Mouse (Mus musculus) kidney, embryonic 16.5 days (tissue): ENCODE measurements around the gene Nhlrc2. TPM values are rescaled to one million over a fixed set of nuclear protein-coding genes. Genes with fewer than 3 reads are reported as not detected.
A peak's percentile ranks its signal among the peaks of the same experiment; 100 is the strongest.

ENCODE experiments used
- ATAC-seq: fragments of 200-750 bp; cut with Nextera tagmentation; 2 replicates; pipeline ENCODE4 v1.8.0; 2017; ENCODE audit warnings: moderate TSS enrichment; ENCODE audit not compliant: low FRiP score, low TSS enrichment
- H3K27ac ChIP-seq: fragments of 300-500 bp; sonication (generic); 2 replicates; pipeline ENCODE4 v1.5.1; 2014; ENCODE audit warnings: low read length
- H3K27me3 ChIP-seq: fragments of 300-500 bp; sonication (generic); 2 replicates; pipeline ENCODE4 v1.6.1; 2014; ENCODE audit warnings: low read length, control low read depth, mixed read lengths; ENCODE audit not compliant: insufficient read depth
- H3K36me3 ChIP-seq: fragments of 300-500 bp; sonication (generic); 2 replicates; pipeline ENCODE4 v1.6.1; 2014; ENCODE audit warnings: low read length, control low read depth, mixed read lengths; ENCODE audit not compliant: insufficient read depth
- H3K4me1 ChIP-seq: fragments of 300-500 bp; sonication (generic); 2 replicates; pipeline ENCODE4 v1.6.1; 2014; ENCODE audit warnings: low read length, control low read depth, mixed read lengths; ENCODE audit not compliant: insufficient read depth
- H3K4me2 ChIP-seq: fragments of 300-500 bp; sonication (generic); replicated peaks from 2 replicates; pipeline ENCODE4 v1.6.1; 2014; ENCODE audit warnings: low read depth, low read length
- H3K4me3 ChIP-seq: fragments of 300-500 bp; sonication (generic); 2 replicates; pipeline ENCODE4 v1.5.1; 2014; ENCODE audit warnings: mild to moderate bottlenecking, low read length
- H3K9ac ChIP-seq: fragments of 300-500 bp; sonication (generic); replicated peaks from 2 replicates; pipeline ENCODE4 v1.6.1; 2014; ENCODE audit warnings: low read length
- H3K9me3 ChIP-seq: fragments of 300-500 bp; sonication (generic); 2 replicates; pipeline ENCODE4 v1.6.1; 2016; ENCODE audit warnings: low read length, control low read depth
- WGBS: fragments of 180-500 bp; shearing (Covaris S2); extraction: QIAGEN DNeasy Blood & Tissue Kit; methylation state at CpG from one replicate; pipeline ENCODE4 v1.1.7; 2014; 5-methylcytosine and 5-hydroxymethylcytosine counted together
- polyA plus RNA-seq: library from polyadenylated mRNA; unstranded; fragments of >200 nt; fragmentation: Nextera tagmentation; extraction: Ambion mirVana; gene quantifications from 2 replicates; pipeline ENCODE4 v1.2.1, GENCODE M21; 2015

The Nhlrc2 gene
- polyA plus RNA-seq, 1 experiment from 2014 or later: 16.0 TPM

- H3K4me1 ChIP-seq: peaks cover 10% of the 10 kb centered on the region; the same call in 1 of the 2 replicates
- H3K9me3 ChIP-seq: no peaks in the 10 kb centered on the region
- no peaks in the 10 kb centered on the region for H3K36me3 ChIP-seq
- no peak overlapping the region for H3K9ac ChIP-seq
- H3K27ac ChIP-seq: no peak overlapping the region
- 0 out of 2 replicates have a peak, but pooled peaks have one; percentile 15 for ATAC-seq
- no peaks in the 10 kb centered on the region for H3K27me3 ChIP-seq
- no peak overlapping the region for H3K4me3 ChIP-seq
- H3K4me2 ChIP-seq: no peak overlapping the region
- WGBS: 45% methylated on average over 11 of the region's 11 CpGs
Measured at GRCm38 (mm10) chr19:56631451-56631901, 83.4 kb downstream of the Nhlrc2 start.

- no peak for ATAC-seq
Measured at GRCm38 (mm10) chr19:56637035-56637683, 89.1 kb downstream of the Nhlrc2 start.

GRCm38 (mm10) chr19:56637684-56638049 lies 89.6 kb downstream of the Nhlrc2 start:
- H3K4me1 ChIP-seq: no peaks in the 10 kb centered on the region
- no peak overlapping the region for H3K4me3 ChIP-seq
- H3K9me3 ChIP-seq: 0 out of 2 replicates have a peak, but pooled peaks cover 7% of the 10 kb centered on the region
- H3K9ac ChIP-seq: no peak overlapping the region
- no peak overlapping the region for H3K27ac ChIP-seq
- no peak for ATAC-seq
- H3K36me3 ChIP-seq: no peaks in the 10 kb centered on the region
- 91% methylated on average over 9 of the region's 9 CpGs for WGBS
- no peaks in the 10 kb centered on the region for H3K27me3 ChIP-seq
- no peak overlapping the region for H3K4me2 ChIP-seq

More at GRCm38 (mm10) chr19:56637035-56637683, 89.1 kb downstream of the Nhlrc2 start:
- Histone ChIP-seq H3K4me1 (no peaks in the 10 kb centered on the region), H3K9me3 (0 out of 2 replicates have a peak, but pooled peaks cover 5% of the 10 kb centered on the region), H3K4me3 (no peak overlapping the region), H3K27ac (no peak overlapping the region), H3K27me3 (no peaks in the 10 kb centered on the region), H3K9ac (no peak overlapping the region), H3K4me2 (no peak overlapping the region), H3K36me3 (no peaks in the 10 kb centered on the region)
- 66% methylated on average over 12 of the region's 12 CpGs for WGBS

GRCm38 (mm10) chr19:56647451-56648120 lies 99.5 kb downstream of the Nhlrc2 start:
- no peak overlapping the region for H3K27ac ChIP-seq
- H3K4me1 ChIP-seq: peaks cover 13% of the 10 kb centered on the region
- H3K27me3 ChIP-seq: peaks cover 18% of the 10 kb centered on the region
- H3K4me3 ChIP-seq: no peak overlapping the region
- no peak overlapping the region for H3K9ac ChIP-seq
- ATAC-seq: no peak
- H3K9me3 ChIP-seq: peaks cover 9% of the 10 kb centered on the region
- WGBS: 89% methylated on average over 7 of the region's 7 CpGs
- no peak overlapping the region for H3K4me2 ChIP-seq
- no peaks in the 10 kb centered on the region for H3K36me3 ChIP-seq

GRCm38 (mm10) chr19:56651262-56651661 lies 103.2 kb downstream of the Nhlrc2 start:
- no peak overlapping the region for H3K4me3 ChIP-seq
- H3K4me2 ChIP-seq: no peak overlapping the region
- no peak for ATAC-seq
- no peaks in the 10 kb centered on the region for H3K36me3 ChIP-seq
- peaks cover 9% of the 10 kb centered on the region for H3K9me3 ChIP-seq
- H3K9ac ChIP-seq: no peak overlapping the region
- peaks cover 35% of the 10 kb centered on the region for H3K27me3 ChIP-seq
- 75% methylated on average over 4 of the region's 4 CpGs for WGBS
- peaks cover 21% of the 10 kb centered on the region for H3K4me1 ChIP-seq
- no peak overlapping the region for H3K27ac ChIP-seq

- no peak overlapping the region for H3K27ac ChIP-seq
- peak; percentile 89 for ATAC-seq
- peaks cover 43% of the 10 kb centered on the region for H3K27me3 ChIP-seq
- 12% methylated on average over 19 of the region's 19 CpGs for WGBS
- H3K4me1 ChIP-seq: peaks cover 21% of the 10 kb centered on the region
- H3K9me3 ChIP-seq: 0 out of 2 replicates have a peak, but pooled peaks cover 2% of the 10 kb centered on the region
- H3K4me3 ChIP-seq: peak overlapping the region; percentile 7; the same call in 1 of the 2 replicates
- H3K9ac ChIP-seq: no peak overlapping the region
- H3K4me2 ChIP-seq: peak overlapping the region; percentile 49
- no peaks in the 10 kb centered on the region for H3K36me3 ChIP-seq
Measured at GRCm38 (mm10) chr19:56652034-56652962, 104.2 kb downstream of the Nhlrc2 start.

Other genes starting within 250 kb of the Nhlrc2 start
- gene Nrap, start 158.2 kb upstream of the Nhlrc2 start, polyA plus RNA-seq: 0.36 and 0.37 TPM in 2 replicates
- gene Casp7, start 151.1 kb upstream of the Nhlrc2 start, polyA plus RNA-seq: 26.6 and 27.2 TPM in 2 replicates
- 0.77 and 0.90 TPM in 2 replicates for gene Plekhs1, start 86.6 kb upstream of the Nhlrc2 start, polyA plus RNA-seq
- 14.8 and 18.6 TPM in 2 replicates for gene Dclre1a, start within 50 bp of the Nhlrc2 start, polyA plus RNA-seq
- gene Adrb1, start 173.9 kb downstream of the Nhlrc2 start, polyA plus RNA-seq: 0.06 and 0.21 TPM in 2 replicates